Mouse (Mus musculus): Measurements from ENCODE around the gene Cenpx. TPM values are rescaled to one million over a fixed set of nuclear protein-coding genes. Genes with fewer than 3 reads are reported as not detected.
"Not testable (repeated sequence)": the region's sequence is repeated elsewhere in the genome, so short reads cannot be mapped to it uniquely, and the experiment has no call there.

Gene Cenpx
- polyA plus RNA-seq, 1 experiment from 2014 or later = 78.1 TPM

DNA sequence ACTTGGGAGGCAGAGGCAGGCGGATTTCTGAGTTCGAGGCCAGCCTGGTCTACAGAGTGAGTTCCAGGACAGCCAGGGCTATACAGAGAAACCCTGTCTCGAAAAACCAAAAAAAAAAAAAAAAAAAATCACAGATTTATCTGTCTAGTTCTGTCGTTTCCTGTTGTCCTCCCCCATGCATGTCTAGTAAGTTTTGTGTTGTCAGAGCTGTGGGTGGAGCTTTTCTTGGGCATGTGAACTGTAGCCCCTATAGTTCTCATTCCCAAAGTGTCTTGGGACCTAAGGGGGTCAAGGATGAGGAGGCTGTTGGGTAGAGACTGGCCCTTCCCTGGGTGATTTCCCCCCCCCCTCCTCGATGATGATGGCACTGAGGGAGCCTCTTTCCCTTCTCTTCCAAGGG, 37.7 kb downstream of the Cenpx start:
- WGBS (ENCODE audit: insufficient replicate concordance) = 65% methylated on average over 3 of the region's 5 CpGs
- H3K9ac ChIP-seq (ENCODE audit: low read depth, low read length); ATAC-seq (ENCODE audit: low read depth); H3K27me3 ChIP-seq (ENCODE audit: control insufficient read depth, insufficient read depth, low read depth, low read length); H3K27ac ChIP-seq (ENCODE audit: low read length); H3K9me3 ChIP-seq (replicated peaks; ENCODE audit: control insufficient read depth, low read length); H3K4me2 ChIP-seq (ENCODE audit: low read depth, low read length); H3K4me3 ChIP-seq (ENCODE audit: low read depth, low read length); H3K36me3 ChIP-seq (ENCODE audit: control insufficient read depth, insufficient read depth): not testable (repeated sequence)
- peaks cover 14% of the 10 kb centered on the region for H3K4me1 ChIP-seq (ENCODE audit: control insufficient read depth, low read depth, low read length)

DNA sequence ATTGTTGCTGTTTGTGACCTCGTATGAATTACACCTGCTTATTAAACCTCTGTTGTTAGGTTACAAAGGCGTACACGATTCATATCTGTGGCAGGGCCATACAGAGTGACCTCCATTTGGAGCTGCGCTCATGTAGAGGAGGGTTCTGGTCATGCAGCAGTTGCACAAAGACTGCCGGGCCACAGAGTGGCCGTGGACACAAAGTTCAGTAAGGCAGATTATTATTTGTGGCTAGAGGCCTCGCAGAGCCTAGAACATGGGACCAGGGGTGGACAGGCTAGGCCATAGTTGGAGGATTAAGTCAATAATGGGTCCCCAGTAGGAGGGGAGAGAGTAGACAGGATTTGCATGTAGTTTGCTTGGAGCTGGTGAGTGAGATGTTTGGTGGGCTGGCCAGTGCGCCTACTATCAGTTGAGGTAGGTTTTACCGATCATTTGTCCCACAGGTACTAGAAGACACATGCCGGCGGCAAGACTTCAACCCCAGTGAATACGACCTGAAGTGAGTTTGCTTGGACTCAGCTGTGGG, 39.9 kb downstream of the Cenpx start:
- Histone ChIP-seq H3K27me3 (ENCODE audit: control insufficient read depth, insufficient read depth, low read depth, low read length) (no peaks in the 10 kb centered on the region), H3K36me3 (ENCODE audit: control insufficient read depth, insufficient read depth) (no peaks in the 10 kb centered on the region), H3K27ac (ENCODE audit: low read length) (peak overlapping the region; percentile 64), H3K4me2 (ENCODE audit: low read depth, low read length) (peak overlapping the region; percentile 75), H3K9ac (ENCODE audit: low read depth, low read length) (peak overlapping the region; percentile 79), H3K4me1 (ENCODE audit: control insufficient read depth, low read depth, low read length) (peaks cover 14% of the 10 kb centered on the region), H3K9me3 (replicated peaks; ENCODE audit: control insufficient read depth, low read length) (no peaks in the 10 kb centered on the region), H3K4me3 (ENCODE audit: low read depth, low read length) (peak overlapping the region; percentile 83)
- ATAC-seq (ENCODE audit: low read depth) = peak; percentile 2; the same call in 1 of the 2 replicates
- WGBS (ENCODE audit: insufficient replicate concordance) = 22% methylated on average over 12 of the region's 12 CpGs

DNA sequence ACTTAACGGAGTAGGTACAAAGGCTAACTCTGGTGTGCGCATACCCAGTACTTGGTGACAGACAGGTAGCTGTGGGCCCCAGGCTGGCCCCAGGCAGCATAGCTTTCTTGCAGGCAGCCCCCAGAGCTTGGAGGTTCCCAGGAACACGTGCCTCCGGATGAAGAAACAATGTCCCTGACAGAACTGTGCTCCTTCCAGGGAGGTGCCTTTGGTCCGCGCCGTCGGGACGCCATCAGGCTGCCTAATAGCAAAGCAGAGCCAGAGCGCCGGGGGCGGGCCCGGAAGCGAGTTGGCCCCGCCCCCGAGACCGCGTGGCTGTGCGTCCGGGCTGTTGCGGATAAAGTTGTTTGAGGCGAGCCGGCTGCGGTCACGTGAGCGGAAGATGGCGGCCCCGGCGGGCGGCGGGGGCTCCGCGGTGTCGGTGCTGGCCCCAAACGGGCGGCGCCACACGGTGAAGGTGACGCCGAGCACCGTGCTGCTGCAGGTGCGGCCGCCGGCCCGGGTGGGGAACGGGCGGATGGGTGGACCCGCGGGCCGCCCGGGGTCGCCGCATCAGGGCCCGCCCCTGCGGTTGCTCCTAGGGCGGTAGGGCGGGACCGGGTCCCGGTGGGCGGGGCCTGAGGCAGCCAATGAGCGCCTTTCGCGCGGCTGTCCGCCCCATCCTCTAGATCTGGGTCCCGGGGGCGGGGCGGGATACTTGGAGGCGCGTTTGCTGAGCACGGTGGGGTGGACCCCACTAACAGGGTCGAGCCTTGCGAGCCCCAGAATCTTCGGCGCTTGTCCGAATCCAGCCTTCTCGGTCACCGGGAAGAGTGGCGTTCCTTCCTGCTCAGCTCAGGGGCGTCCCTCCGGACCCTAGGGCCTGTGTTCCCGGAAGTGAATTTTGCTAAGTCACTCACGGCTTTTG, 40.6 kb downstream of the Cenpx start, which contains the start of gene Aspscr1:
Gene Aspscr1 (plus strand): TSS at position 287 of the 907 bp plus-strand sequence.
- ATAC-seq (ENCODE audit: low read depth) = peak; percentile 96
- Histone ChIP-seq H3K27ac (ENCODE audit: low read length) (peak within 1 kb of the TSS; percentile 64), H3K4me2 (ENCODE audit: low read depth, low read length) (peak within 1 kb of the TSS; percentile 75), H3K9me3 (replicated peaks; ENCODE audit: control insufficient read depth, low read length) (no peaks in the 10 kb centered on the region), H3K36me3 (ENCODE audit: control insufficient read depth, insufficient read depth) (no peaks in the 10 kb centered on the region), H3K4me1 (ENCODE audit: control insufficient read depth, low read depth, low read length) (peaks cover 14% of the 10 kb centered on the region), H3K27me3 (ENCODE audit: control insufficient read depth, insufficient read depth, low read depth, low read length) (no peaks in the 10 kb centered on the region), H3K9ac (ENCODE audit: low read depth, low read length) (peak within 1 kb of the TSS; percentile 79), H3K4me3 (ENCODE audit: low read depth, low read length) (peak within 1 kb of the TSS; percentile 83)
- WGBS (ENCODE audit: insufficient replicate concordance) = 1% methylated on average over 82 of the region's 83 CpGs

DNA sequence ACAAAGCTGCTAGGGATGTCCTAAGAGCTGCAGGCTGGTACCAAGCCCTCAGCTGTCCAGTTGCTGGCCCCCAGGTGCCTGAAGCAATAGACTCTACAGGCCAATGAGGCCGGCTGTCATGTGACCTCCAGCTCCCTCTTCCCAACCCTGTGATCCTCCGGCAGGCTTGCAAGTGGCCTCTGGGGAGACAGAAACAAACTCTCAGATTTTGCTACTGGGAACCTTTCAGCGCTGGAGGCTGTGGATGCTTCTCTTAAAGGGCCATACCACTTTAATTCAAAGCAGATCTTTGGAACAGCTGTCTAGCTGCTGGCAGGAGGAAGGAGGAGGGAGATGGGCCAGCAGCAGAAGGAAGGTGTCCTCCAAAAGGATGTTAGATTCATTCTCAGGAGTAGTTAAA, 46.9 kb downstream of the Cenpx start:
- H3K4me2 ChIP-seq (ENCODE audit: low read depth, low read length) = no peak overlapping the region
- H3K27me3 ChIP-seq (ENCODE audit: control insufficient read depth, insufficient read depth, low read depth, low read length) = peaks cover 33% of the 10 kb centered on the region
- WGBS (ENCODE audit: insufficient replicate concordance) = 29% methylated on average over 3 of the region's 3 CpGs

DNA sequence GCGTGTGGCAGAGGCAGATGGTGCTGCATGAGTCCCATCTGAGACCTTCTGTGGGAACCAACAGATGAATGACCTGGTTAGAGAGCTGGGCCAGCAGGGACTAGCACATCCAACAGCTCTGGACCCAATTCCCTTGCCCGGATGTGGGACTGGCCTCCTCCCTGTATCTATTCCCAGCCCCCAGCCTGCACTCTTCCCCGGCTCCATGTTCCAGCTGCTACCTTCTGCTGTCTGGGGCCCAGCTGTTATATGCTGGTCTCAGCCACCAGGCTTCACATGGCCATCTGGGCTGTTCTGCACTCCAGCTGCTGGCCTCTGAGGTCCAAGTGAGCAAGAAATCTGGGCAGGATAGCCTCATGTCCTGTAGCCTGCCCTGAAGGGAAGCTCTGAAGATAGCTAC, 48.1 kb downstream of the Cenpx start:
- Histone ChIP-seq H3K4me2 (ENCODE audit: low read depth, low read length) (no peak overlapping the region), H3K27ac (ENCODE audit: low read length) (no peak overlapping the region), H3K4me3 (ENCODE audit: low read depth, low read length) (no peak overlapping the region), H3K9me3 (replicated peaks; ENCODE audit: control insufficient read depth, low read length) (no peaks in the 10 kb centered on the region), H3K4me1 (ENCODE audit: control insufficient read depth, low read depth, low read length) (peaks cover 6% of the 10 kb centered on the region), H3K27me3 (ENCODE audit: control insufficient read depth, insufficient read depth, low read depth, low read length) (peaks cover 45% of the 10 kb centered on the region), H3K9ac (ENCODE audit: low read depth, low read length) (no peak overlapping the region), H3K36me3 (ENCODE audit: control insufficient read depth, insufficient read depth) (no peaks in the 10 kb centered on the region)
- no peak for ATAC-seq (ENCODE audit: low read depth)
- WGBS (ENCODE audit: insufficient replicate concordance) = 66% methylated on average over 3 of the region's 3 CpGs

More for the DNA sequence above, 46.9 kb downstream of the Cenpx start:
- ATAC-seq (ENCODE audit: low read depth) = no peak
- no peak overlapping the region for H3K9ac ChIP-seq (ENCODE audit: low read depth, low read length)
- H3K27ac ChIP-seq (ENCODE audit: low read length) = no peak overlapping the region
- H3K9me3 ChIP-seq (replicated peaks; ENCODE audit: control insufficient read depth, low read length) = no peaks in the 10 kb centered on the region
- H3K4me1 ChIP-seq (ENCODE audit: control insufficient read depth, low read depth, low read length) = no peaks in the 10 kb centered on the region
- no peaks in the 10 kb centered on the region for H3K36me3 ChIP-seq (ENCODE audit: control insufficient read depth, insufficient read depth)
- H3K4me3 ChIP-seq (ENCODE audit: low read depth, low read length) = no peak overlapping the region

DNA sequence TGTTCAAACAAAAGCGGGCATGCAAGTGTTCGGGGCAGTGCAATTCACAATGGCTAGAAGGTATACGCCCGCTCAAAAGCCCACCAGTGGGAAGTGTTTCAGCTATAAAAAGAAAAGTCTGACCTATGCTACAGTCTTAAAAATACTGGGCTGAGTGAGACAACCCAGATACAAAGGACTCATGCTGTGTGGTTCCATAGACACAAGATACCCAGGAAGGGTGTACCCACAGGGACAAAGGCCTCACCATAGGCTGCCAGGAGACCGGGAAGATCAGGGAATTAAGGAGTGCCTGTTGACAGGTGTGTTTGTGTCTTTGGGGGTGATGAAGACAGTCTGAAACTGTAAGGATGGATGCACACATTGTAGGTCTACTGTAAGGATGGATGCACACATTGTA, 49.8 kb downstream of the Cenpx start:
- H3K27me3 ChIP-seq (ENCODE audit: control insufficient read depth, insufficient read depth, low read depth, low read length) = peaks cover 62% of the 10 kb centered on the region

DNA sequence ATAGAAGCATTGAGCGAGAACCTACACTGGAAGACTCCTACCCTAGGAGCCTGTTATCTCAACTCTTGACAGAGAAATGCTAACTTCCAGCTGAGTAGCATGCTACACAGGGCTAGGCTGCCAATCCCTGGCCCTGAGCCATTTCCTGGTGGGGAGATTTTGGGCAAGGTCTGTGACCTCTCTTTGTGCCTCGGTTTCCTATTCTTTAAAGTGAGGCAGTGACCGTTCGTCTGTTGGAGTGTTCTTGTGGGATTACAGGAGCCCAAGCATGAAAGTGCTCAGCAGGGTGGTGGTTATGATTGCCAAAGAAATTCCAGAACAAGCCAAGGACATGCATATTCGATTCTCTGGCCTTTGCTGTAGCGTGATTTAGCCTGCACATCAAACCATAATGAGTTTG, 50.8 kb downstream of the Cenpx start:
- H3K4me2 ChIP-seq (ENCODE audit: low read depth, low read length) = no peak overlapping the region
- no peak for ATAC-seq (ENCODE audit: low read depth)
- WGBS (ENCODE audit: insufficient replicate concordance) = 58% methylated on average over 6 of the region's 6 CpGs

More for the DNA sequence above, 49.8 kb downstream of the Cenpx start:
- no peaks in the 10 kb centered on the region for H3K9me3 ChIP-seq (replicated peaks; ENCODE audit: control insufficient read depth, low read length)
- no peak overlapping the region for H3K9ac ChIP-seq (ENCODE audit: low read depth, low read length)
- no peak for ATAC-seq (ENCODE audit: low read depth)
- no peak overlapping the region for H3K4me2 ChIP-seq (ENCODE audit: low read depth, low read length)
- no peak overlapping the region for H3K27ac ChIP-seq (ENCODE audit: low read length)
- H3K4me1 ChIP-seq (ENCODE audit: control insufficient read depth, low read depth, low read length) = peaks cover 13% of the 10 kb centered on the region
- H3K4me3 ChIP-seq (ENCODE audit: low read depth, low read length) = no peak overlapping the region
- no peaks in the 10 kb centered on the region for H3K36me3 ChIP-seq (ENCODE audit: control insufficient read depth, insufficient read depth)
- WGBS (ENCODE audit: insufficient replicate concordance) = 83% methylated on average over 5 of the region's 5 CpGs

DNA sequence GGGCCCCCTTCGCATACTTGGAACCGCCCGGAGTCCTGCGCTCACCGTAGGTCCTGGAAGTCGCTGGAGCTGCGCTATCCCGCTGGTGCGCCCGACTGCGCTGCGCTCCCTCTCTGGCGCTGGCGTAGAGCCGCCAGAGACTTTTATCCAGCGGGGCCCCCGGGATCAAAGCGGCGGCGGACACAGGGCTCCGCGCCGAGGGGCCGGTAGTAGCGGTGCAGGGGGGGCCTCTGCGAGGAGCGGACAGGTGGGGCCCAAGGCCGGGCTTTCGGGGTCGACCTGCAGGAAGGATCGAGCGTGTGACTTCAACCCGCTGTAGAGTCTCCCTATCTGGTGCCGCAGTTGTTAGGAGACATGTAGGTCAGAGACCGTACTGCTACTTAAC, 52.5 kb downstream of the Cenpx start, which contains the start of gene Notum:
Gene Notum (minus strand): TSS at position 100 of the 385 bp plus-strand sequence.
- Histone ChIP-seq H3K4me2 (ENCODE audit: low read depth, low read length) (peak within 1 kb of the TSS; percentile 46), H3K27me3 (ENCODE audit: control insufficient read depth, insufficient read depth, low read depth, low read length) (peaks cover 80% of the 10 kb centered on the region), H3K4me3 (ENCODE audit: low read depth, low read length) (peak within 1 kb of the TSS; percentile 27), H3K9me3 (replicated peaks; ENCODE audit: control insufficient read depth, low read length) (no peaks in the 10 kb centered on the region), H3K27ac (ENCODE audit: low read length) (no peak within 1 kb of the TSS), H3K4me1 (ENCODE audit: control insufficient read depth, low read depth, low read length) (peaks cover 13% of the 10 kb centered on the region), H3K9ac (ENCODE audit: low read depth, low read length) (no peak within 1 kb of the TSS), H3K36me3 (ENCODE audit: control insufficient read depth, insufficient read depth) (no peaks in the 10 kb centered on the region)
- 2% methylated on average over 35 of the region's 35 CpGs for WGBS (ENCODE audit: insufficient replicate concordance)
- ATAC-seq (ENCODE audit: low read depth) = no peak

More for the DNA sequence above, 50.8 kb downstream of the Cenpx start:
- peaks cover 13% of the 10 kb centered on the region for H3K4me1 ChIP-seq (ENCODE audit: control insufficient read depth, low read depth, low read length)
- no peak overlapping the region for H3K9ac ChIP-seq (ENCODE audit: low read depth, low read length)
- H3K4me3 ChIP-seq (ENCODE audit: low read depth, low read length) = no peak overlapping the region
- no peaks in the 10 kb centered on the region for H3K9me3 ChIP-seq (replicated peaks; ENCODE audit: control insufficient read depth, low read length)
- peaks cover 71% of the 10 kb centered on the region for H3K27me3 ChIP-seq (ENCODE audit: control insufficient read depth, insufficient read depth, low read depth, low read length)
- no peak overlapping the region for H3K27ac ChIP-seq (ENCODE audit: low read length)
- H3K36me3 ChIP-seq (ENCODE audit: control insufficient read depth, insufficient read depth) = no peaks in the 10 kb centered on the region
